Mouse (Mus musculus): ENCODE data around the gene Notch1.

- no peak for TF ChIP-seq CTCF (IDR thresholded peaks at IDR 0.05; ENCODE audit: low read depth, low read length)
- no peak for TF ChIP-seq POLR2A (IDR thresholded peaks at IDR 0.05; ENCODE audit: extremely low read depth, insufficient read depth, low read length)
These were observed 15.7 kb downstream of the Notch1 start for GRCm38 (mm10) chr2:26500599-26501370.
